Mouse (Mus musculus): ENCODE measurements at regions not wholly inside any gene's neighbourhood (a gene's known extent, or its start where the extent isn't known, plus 50 kb on each side); places are given as distances from the start of the nearest gene placed in this dataset.

DNA sequence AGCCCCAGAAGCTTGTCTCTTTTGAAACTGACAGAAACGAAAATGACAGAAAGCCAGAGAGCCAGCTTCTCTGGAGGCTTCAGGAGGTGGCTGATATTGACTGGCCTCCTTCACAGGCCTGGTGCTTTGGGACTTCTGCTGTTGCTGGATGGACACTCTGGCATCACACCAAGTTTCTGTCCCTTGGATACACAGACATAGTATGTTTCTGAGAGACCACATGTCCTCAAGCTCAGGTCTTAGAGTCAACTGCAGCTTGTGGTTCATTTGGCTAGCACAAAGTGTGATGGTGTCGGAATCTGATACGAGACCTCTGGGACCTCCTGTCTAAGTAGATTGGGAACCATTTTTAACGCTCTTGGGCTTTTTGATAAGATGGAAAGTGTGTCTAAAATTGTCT lies 502.0 kb downstream of the Sqor start:
- Histone ChIP-seq H3K9ac (replicated peaks; ENCODE audit: low read depth) (no peak overlapping the region), H3K27ac (ENCODE audit: low read length) (no peak overlapping the region), H3K36me3 (ENCODE audit: insufficient read depth, low read length) (no peaks in the 10 kb centered on the region), H3K4me3 (ENCODE audit: low read depth, low read length) (no peak overlapping the region), H3K4me2 (replicated peaks; ENCODE audit: low read depth, low read length) (no peak overlapping the region), H3K9me3 (ENCODE audit: low read length) (no peaks in the 10 kb centered on the region), H3K4me1 (ENCODE audit: insufficient read depth, low read depth, low read length) (no peaks in the 10 kb centered on the region), H3K27me3 (replicated peaks; ENCODE audit: insufficient read depth, low read length) (no peaks in the 10 kb centered on the region)
- no peak for TF ChIP-seq CTCF (IDR thresholded peaks at IDR 0.05)
- no peak for TF ChIP-seq EP300 (IDR thresholded peaks at IDR 0.05)
- 69% methylated on average over 4 of the region's 4 CpGs for WGBS
- DNase-seq (ENCODE audit: low spot score) (no peak), ATAC-seq (no peak)

DNA sequence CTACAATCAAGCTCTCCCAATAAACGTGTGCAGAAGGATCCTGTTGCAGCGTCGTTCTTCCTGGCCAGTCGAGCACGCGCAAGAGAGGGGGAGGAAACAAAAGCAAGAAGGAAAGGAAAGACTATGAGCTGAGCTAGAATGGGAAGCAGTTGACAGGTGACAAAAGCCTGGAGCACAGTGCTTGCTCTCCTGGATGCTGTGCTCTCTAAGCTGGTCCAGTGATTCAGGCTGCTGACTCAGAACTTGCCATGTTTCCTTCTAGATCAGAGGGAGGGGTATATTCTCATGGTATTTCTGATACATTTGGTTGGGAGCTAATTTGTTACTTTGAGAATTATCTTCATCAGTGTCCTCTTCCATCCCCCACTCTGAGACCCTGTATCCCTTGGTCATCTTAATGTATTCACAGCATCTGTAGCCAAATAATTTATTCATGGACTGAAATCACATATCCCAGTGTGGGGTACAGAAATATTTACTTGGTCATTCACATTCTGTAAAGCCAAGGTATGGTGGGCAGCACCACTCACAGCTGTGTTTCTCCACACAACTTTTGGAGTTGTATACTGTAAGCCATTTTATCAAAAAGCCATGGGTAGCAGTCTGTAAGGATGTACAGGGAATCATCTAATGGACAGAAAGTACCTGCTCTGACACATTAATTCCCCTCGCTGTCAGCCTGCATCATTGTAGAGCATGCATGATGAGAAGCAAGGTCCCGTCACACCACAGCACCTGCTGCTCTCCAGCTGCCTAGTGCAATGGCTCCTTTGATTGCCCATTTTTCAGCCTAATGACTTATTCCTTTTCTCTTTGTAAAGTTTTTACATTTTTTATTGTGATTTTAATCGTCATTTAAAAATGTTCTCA lies 510.1 kb downstream of the Sqor start:
- no peaks in the 10 kb centered on the region for H3K36me3 ChIP-seq (ENCODE audit: insufficient read depth, low read length)
- H3K9me3 ChIP-seq (ENCODE audit: low read length), result no peaks in the 10 kb centered on the region
- H3K9ac ChIP-seq (replicated peaks; ENCODE audit: low read depth), result no peak overlapping the region
- no peak overlapping the region for H3K27ac ChIP-seq (ENCODE audit: low read length)
- no peak overlapping the region for H3K4me3 ChIP-seq (ENCODE audit: low read depth, low read length)
- DNase-seq (ENCODE audit: low spot score) (no peak), ATAC-seq (no peak)
- H3K27me3 ChIP-seq (replicated peaks; ENCODE audit: insufficient read depth, low read length), result no peaks in the 10 kb centered on the region
- no peaks in the 10 kb centered on the region for H3K4me1 ChIP-seq (ENCODE audit: insufficient read depth, low read depth, low read length)
- WGBS, result 74% methylated on average over 9 of the region's 9 CpGs
- no peak overlapping the region for H3K4me2 ChIP-seq (replicated peaks; ENCODE audit: low read depth, low read length)
- TF ChIP-seq CTCF (IDR thresholded peaks at IDR 0.05), result no peak
- no peak for TF ChIP-seq EP300 (IDR thresholded peaks at IDR 0.05)

DNA sequence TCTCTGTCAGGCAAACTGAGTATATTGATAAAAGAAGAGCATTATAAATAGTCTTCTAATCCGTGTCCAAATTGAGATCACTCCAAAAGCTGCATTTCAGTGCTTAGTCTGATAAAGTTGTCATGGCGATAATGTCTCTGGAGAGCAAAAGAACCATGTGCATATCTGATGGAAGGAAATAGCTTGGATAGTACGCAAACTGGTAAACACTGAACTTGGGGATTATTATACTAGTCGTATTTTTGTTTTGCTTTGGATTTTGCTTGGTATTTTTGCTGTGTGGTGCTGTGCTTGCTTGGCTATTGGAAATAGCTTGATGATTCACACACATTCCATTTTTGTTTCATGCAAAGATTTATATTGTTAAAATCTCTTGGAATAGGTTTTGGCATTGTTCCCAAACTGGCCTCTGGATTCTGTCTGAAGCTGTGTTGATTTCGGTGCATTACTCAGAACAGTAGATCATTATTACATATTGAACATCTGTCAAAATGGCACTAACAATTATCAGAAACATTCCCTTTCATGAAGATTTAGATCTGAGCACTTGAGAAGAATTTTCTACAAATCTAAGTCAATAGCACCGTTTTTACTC lies 510.8 kb downstream of the Sqor start:
- H3K4me2 ChIP-seq (replicated peaks; ENCODE audit: low read depth, low read length), result no peak overlapping the region
- DNase-seq (ENCODE audit: low spot score) (no peak), ATAC-seq (no peak)
- no peak for TF ChIP-seq CTCF (IDR thresholded peaks at IDR 0.05)
- no peak for TF ChIP-seq EP300 (IDR thresholded peaks at IDR 0.05)
- no peaks in the 10 kb centered on the region for H3K36me3 ChIP-seq (ENCODE audit: insufficient read depth, low read length)
- H3K4me3 ChIP-seq (ENCODE audit: low read depth, low read length), result no peak overlapping the region
- no peaks in the 10 kb centered on the region for H3K27me3 ChIP-seq (replicated peaks; ENCODE audit: insufficient read depth, low read length)
- no peak overlapping the region for H3K27ac ChIP-seq (ENCODE audit: low read length)
- no peaks in the 10 kb centered on the region for H3K4me1 ChIP-seq (ENCODE audit: insufficient read depth, low read depth, low read length)
- WGBS, result 51% methylated on average over 6 of the region's 6 CpGs
- H3K9ac ChIP-seq (replicated peaks; ENCODE audit: low read depth), result no peak overlapping the region
- no peaks in the 10 kb centered on the region for H3K9me3 ChIP-seq (ENCODE audit: low read length)

DNA sequence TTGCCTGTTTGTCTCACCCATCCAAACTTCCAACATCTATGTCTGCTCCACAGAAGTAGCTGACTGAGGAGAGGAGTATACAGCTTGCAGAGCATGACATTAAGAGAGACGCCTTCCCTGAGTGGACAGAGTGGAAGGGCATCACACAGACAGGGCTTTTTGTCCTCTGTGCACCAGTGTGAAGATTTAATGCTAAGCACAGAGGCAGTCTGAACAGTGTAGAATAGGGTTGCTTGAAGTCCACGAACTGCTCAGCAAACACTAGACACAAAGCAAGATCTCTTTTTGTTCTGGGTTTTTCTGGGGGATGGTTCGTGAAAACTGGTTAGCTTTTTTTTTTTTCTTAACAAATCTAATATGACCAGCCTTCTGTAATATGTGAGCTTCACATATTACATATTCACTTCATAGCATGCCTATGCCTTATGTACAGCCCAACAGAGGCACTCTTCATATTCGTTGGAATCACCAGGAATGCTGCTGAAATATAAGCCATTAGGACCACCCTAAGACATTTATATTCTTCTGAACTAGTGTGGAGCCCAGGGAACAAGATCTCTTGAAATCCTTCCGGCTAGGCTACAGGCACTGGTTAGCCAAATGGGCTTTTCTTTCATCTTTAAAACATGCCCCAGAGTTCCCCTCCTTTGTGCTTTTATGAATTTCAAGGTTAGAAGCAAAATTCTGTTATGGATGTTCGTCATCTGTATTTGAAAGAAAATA lies 546.7 kb downstream of the Sqor start:
- Histone ChIP-seq H3K9me3 (ENCODE audit: low read length) (no peaks in the 10 kb centered on the region), H3K27me3 (replicated peaks; ENCODE audit: insufficient read depth, low read length) (no peaks in the 10 kb centered on the region), H3K27ac (ENCODE audit: low read length) (no peak overlapping the region), H3K9ac (replicated peaks; ENCODE audit: low read depth) (no peak overlapping the region), H3K4me2 (replicated peaks; ENCODE audit: low read depth, low read length) (no peak overlapping the region), H3K4me3 (ENCODE audit: low read depth, low read length) (no peak overlapping the region), H3K4me1 (ENCODE audit: insufficient read depth, low read depth, low read length) (no peaks in the 10 kb centered on the region), H3K36me3 (ENCODE audit: insufficient read depth, low read length) (no peaks in the 10 kb centered on the region)
- no peak for TF ChIP-seq CTCF (IDR thresholded peaks at IDR 0.05)
- no peak for TF ChIP-seq EP300 (IDR thresholded peaks at IDR 0.05)
- ATAC-seq (no peak), DNase-seq (ENCODE audit: low spot score) (no peak)
- WGBS, result 62% methylated on average over 6 of the region's 6 CpGs

DNA sequence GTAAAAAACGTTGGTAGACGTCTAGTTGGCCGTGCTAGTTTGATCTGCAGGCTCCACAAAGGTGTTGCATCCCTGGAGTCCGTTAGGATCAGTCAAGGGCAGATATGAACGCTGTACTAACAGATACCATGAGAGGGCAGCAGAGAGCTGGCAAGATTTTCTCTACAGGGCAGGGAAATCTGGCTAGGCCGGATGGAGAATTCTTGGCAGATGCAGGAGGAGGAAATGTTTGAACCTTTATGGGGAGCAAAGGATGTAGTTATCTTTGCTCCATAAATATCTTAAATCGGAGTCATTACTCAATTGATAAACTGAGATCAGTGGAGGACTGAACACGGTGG lies 547.2 kb downstream of the Sqor start:
- Histone ChIP-seq H3K4me2 (replicated peaks; ENCODE audit: low read depth, low read length) (no peak overlapping the region), H3K27me3 (replicated peaks; ENCODE audit: insufficient read depth, low read length) (no peaks in the 10 kb centered on the region), H3K9me3 (ENCODE audit: low read length) (no peaks in the 10 kb centered on the region), H3K4me1 (ENCODE audit: insufficient read depth, low read depth, low read length) (no peaks in the 10 kb centered on the region), H3K4me3 (ENCODE audit: low read depth, low read length) (no peak overlapping the region), H3K27ac (ENCODE audit: low read length) (no peak overlapping the region), H3K36me3 (ENCODE audit: insufficient read depth, low read length) (no peaks in the 10 kb centered on the region), H3K9ac (replicated peaks; ENCODE audit: low read depth) (no peak overlapping the region)
- ATAC-seq, result no peak
- TF ChIP-seq CTCF (IDR thresholded peaks at IDR 0.05) (peak; percentile 88), EP300 (IDR thresholded peaks at IDR 0.05) (no peak)
- peak; percentile 69 for DNase-seq (ENCODE audit: low spot score)
- 9% methylated on average over 8 of the region's 8 CpGs for WGBS

DNA sequence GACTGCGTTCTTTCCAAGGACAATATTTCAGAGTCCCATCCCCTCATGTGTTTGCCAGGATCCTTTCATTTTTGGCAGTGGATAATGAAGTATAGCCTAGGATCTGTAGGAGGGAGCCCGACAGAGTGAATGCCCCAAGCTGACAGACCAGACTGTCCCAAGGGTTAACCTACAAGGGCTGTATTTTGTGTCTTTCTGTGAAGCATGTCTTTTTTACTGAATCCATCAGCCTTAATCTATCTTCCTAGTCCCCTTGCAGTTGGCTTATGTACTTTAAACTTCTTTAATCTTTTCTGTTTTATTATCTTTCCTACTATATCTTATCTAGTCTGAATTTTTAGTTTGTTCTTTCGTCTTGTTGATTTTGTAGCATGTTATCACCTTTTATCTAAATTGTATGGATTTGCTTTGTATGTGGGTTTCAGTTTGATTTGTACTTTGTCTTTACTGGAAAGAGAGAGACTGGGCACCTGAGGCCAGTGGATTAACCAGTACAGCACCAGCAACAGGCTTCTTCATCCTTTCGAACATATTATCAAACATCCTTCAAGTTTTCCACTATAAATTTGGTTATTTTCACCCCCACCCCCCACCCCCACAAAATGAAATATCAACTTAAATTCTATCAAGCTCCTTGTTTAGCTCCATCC lies 555.5 kb downstream of the Sqor start:
- 58% methylated on average over 4 of the region's 4 CpGs for WGBS
- Histone ChIP-seq H3K4me1 (ENCODE audit: insufficient read depth, low read depth, low read length) (no peaks in the 10 kb centered on the region), H3K9me3 (ENCODE audit: low read length) (no peaks in the 10 kb centered on the region), H3K36me3 (ENCODE audit: insufficient read depth, low read length) (no peaks in the 10 kb centered on the region), H3K27ac (ENCODE audit: low read length) (no peak overlapping the region), H3K9ac (replicated peaks; ENCODE audit: low read depth) (no peak overlapping the region), H3K4me3 (ENCODE audit: low read depth, low read length) (no peak overlapping the region), H3K27me3 (replicated peaks; ENCODE audit: insufficient read depth, low read length) (no peaks in the 10 kb centered on the region), H3K4me2 (replicated peaks; ENCODE audit: low read depth, low read length) (no peak overlapping the region)
- TF ChIP-seq EP300 (IDR thresholded peaks at IDR 0.05), result no peak
- TF ChIP-seq CTCF (IDR thresholded peaks at IDR 0.05), result no peak
- ATAC-seq (no peak), DNase-seq (ENCODE audit: low spot score) (no peak)

Data from lung, postnatal 0 days (tissue).